Mouse (Mus musculus) T-helper 1 cell (primary cell): ENCODE results near the gene Kifc5b.
"Not testable (repeated sequence)": the region's sequence is repeated elsewhere in the genome, so short reads cannot be mapped to it uniquely, and the experiment has no call there.

ENCODE experiments used
- in situ Hi-C: fragments of 300-600 bp; cut with MboI, MseI; formaldehyde crosslinking; loops from one replicate; pipeline ENCODE4 v1.15.1; 2025; ENCODE audit warnings: high pct_unique_total_duplicates

The Kifc5b gene

GRCm38 (mm10) chr17:26917560-26917959, 669 bp downstream of the Kifc5b start:
- in situ Hi-C loops: not testable (repeated sequence)

- in situ Hi-C loops: no loop called here
These were observed 1.5 kb downstream of the Kifc5b start for GRCm38 (mm10) chr17:26918343-26918742.

DNA sequence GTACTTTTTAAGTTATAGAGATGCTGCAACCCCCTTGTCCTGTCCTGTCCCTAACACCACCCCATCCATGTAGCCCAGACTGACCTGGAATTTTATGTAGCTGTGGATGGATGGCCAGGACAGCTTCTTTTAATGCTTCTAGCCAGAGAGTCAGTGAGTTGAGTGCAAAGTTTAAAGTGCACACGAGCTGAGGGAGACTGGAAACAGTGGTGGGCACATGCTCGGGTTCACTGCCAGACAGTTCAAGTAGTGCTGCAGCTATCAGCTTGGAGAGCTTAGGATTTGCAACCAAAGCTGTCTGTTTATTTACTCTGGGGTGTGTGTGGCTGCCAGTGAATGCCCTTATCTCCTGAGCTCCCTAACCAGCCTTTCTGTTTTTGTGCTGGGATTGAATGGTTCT, 2.6 kb downstream of the Kifc5b start:
- in situ Hi-C loops: not testable (repeated sequence)

DNA sequence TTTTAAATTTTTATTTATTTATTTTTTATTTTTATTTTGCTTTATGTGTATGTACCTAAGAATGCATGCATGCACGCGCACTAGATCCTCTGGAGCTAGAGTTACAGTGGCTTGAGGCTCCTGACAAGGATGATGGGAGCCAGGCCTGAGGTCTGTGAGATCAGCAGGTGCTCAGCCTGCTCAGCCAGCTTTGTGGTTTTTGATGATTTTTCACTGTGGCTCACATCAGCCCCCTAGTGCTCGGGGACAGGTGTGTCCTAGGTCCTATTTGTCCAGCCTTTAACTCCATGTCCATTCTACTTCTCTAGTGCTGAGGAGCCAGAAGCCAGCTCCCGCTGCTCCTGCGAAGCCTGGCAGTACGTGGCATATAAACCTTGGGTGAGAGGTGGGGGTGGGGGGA, 5.5 kb downstream of the Kifc5b start:
- in situ Hi-C loops: not testable (repeated sequence)

DNA sequence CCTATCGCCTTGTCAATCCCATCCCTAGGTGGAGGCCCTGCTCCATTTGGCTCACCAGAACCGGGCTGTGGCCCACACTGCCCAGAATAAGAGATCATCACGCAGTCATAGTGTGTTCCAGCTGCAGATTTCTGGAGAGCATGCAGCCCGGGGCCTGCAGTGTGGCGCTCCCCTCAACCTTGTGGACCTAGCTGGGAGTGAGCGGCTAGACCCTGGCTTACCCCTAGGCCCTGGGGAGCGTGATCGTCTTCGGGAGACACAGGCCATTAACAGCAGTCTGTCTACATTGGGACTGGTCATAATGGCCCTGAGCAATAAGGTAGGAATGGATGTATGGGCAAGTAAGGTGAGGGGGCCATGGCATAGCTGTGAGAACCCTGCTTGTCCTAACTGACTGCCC, 8.5 kb downstream of the Kifc5b start:
- in situ Hi-C loops: not testable (repeated sequence)

GRCm38 (mm10) chr17:26931795-26932194, 14.9 kb downstream of the Kifc5b start:
- in situ Hi-C loops: not testable (repeated sequence)

- in situ Hi-C loops: no loop called here
These were observed 16.0 kb downstream of the Kifc5b start, which contains the start of gene Phf1 for GRCm38 (mm10) chr17:26932839-26933398. Phf1 (plus strand) TSS chr17:26933052.

GRCm38 (mm10) chr17:26933419-26933818, 16.5 kb downstream of the Kifc5b start:
- in situ Hi-C loops: no loop called here

GRCm38 (mm10) chr17:26933885-26934827, 17.3 kb downstream of the Kifc5b start:
- in situ Hi-C loops: no loop called here

- in situ Hi-C loops: no loop called here
These were observed 18.1 kb downstream of the Kifc5b start for GRCm38 (mm10) chr17:26935027-26935426.

GRCm38 (mm10) chr17:26936453-26936852, 19.6 kb downstream of the Kifc5b start:
- in situ Hi-C loops: no loop called here

GRCm38 (mm10) chr17:26936921-26937695, 20.2 kb downstream of the Kifc5b start:
- in situ Hi-C loops: no loop called here

DNA sequence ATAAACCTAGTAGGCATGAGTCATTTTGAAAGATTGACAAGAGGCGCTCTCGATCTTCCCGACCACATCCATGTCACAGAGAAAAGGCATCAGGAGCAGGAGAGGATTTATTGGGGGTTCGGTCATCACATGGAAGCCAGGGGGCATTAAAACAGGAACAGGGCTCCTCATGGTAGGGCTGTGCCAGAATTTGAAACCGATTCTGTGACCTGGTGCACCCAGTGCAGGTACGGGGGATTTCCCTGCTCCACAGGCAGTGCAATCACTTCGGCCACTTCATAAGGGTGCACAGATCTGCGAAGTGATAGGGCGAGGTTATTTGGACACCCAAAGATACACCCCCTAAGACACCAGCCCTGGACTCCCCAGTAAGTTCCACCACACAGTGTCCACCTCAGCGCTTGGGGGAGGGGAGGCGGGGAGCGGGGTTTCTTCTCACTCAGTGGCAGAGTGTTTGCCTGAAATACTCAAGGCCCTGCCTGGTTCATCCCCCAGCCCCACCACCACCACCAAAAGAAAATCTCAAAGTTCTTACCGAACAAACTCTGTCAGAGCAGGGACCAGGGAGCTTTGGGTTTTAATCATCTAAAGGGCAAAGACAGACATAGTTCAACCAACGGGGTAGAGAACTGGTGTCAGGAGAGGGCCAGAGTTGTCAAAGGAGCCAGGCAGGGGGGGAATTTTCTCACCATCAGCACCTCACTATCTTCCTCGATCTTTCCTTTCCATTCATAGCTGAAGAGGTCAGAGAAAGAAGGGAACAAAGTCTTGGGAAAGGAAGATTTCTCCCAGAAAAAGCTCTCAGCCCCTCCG, 21.2 kb downstream of the Kifc5b start:
- in situ Hi-C loops: no loop called here

DNA sequence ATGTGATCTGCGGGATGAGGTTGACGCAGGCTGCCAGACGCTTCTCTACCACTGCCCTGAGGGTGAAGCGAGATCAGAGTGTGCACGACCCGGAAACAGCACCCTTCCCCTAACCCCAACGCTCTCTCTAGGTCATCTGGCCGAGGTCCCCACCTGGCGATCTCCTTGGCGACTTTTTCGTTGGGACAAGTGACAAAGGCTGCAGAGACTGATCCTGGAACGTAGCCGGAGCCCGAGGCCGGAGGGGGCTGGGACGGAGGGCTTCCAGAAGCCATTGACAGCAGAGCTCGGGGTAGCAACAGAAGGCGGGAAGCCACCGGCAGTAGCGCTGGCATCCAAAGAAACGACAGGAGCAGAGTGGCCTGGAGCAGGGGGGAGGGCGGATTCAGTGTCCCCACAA, 21.8 kb downstream of the Kifc5b start:
- in situ Hi-C loops: no loop called here

DNA sequence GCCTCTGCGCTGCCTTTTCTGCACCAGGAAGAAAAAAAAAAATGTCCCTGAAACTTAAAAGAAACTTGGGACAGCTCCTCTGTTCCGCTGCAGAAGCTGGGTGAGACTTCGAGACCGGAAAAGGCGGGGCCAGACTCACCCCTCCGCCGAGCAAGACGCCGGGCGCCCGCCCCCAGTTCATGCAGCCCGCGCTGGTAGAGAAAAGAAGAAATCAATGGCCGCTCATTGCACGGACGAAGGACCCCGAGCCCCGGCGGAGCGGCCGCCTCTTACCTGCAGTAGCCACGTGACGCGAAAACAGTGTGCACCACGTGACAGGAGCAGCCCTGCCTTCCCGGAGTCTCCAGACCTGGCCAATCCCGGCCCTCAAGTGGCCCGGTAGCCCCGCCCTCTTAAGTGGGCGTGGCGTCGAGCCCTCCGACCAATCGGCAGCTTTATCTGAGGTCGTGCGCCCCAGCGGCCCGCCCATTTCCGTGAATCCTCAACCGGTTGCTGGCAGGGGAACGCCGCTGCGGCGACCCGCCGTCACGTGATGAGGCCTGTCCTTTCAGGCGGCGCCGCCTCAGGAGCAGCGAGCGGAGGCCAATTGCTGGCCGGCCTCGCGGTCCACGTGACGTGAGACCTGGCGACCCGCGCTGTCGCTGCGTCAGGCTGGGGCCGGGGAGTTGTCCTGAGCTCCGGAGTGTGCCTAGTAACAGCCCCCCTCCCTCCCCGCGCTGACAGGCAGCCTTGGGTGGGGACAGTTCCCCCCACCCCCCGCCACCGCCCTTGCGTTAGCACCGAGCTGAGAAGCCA, 22.5 kb downstream of the Kifc5b start, which contains the start of gene Cuta:
Gene Cuta, minus strand, starts transcription at position 392 of the 795 bp plus-strand sequence.
- in situ Hi-C loops: no loop called here

GRCm38 (mm10) chr17:26939973-26940300, 23.0 kb downstream of the Kifc5b start:
- in situ Hi-C loops: loop anchor here (10.0 kb wide), 1 partner anchor 1755 kb away; the partner anchor contains the start of genes BC003965 and Unkl

DNA sequence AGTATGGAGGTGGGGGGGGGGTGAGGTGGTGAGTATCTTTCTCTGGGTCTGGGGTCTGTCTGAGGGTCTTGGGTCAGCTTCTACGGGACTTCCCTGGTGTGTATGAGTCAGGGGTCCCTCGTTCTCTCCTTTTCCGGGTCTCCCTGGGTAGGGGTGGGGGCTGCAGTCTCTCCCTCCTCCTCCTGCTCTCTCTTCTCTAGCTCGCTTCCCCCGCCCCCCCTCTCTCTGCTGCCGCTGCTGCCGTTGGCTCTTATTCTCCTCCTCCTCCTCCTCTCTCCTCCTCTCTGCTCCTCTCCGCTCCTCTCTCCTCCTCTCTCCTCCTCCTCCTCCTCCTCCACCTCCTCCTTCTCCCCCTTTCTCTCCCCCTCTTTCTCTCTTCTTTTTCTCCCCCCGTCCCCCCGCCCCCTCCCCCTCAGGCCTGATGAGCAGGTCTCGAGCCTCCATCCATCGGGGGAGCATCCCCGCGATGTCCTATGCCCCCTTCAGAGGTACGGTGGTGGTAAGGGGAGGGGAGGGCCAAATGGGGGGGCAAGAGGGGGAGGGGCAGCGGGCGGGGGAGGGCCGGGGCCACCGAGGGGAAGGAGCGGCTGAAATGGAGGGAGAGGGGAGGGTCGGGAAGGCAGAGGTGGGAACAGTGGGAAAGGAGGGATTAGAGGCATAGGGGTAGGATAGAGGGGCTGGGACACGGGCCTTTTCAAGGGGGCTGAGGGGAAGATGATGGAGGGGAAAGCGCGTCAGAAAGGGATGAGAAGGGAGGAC, 24.3 kb downstream of the Kifc5b start, which contains the start of gene Syngap1:
Gene Syngap1, plus strand, starts transcription at position 223 of the 759 bp plus-strand sequence.
- in situ Hi-C loops: loop anchor here (10.0 kb wide), 1 partner anchor 1756 kb away; the partner anchor contains the start of genes BC003965 and Unkl

DNA sequence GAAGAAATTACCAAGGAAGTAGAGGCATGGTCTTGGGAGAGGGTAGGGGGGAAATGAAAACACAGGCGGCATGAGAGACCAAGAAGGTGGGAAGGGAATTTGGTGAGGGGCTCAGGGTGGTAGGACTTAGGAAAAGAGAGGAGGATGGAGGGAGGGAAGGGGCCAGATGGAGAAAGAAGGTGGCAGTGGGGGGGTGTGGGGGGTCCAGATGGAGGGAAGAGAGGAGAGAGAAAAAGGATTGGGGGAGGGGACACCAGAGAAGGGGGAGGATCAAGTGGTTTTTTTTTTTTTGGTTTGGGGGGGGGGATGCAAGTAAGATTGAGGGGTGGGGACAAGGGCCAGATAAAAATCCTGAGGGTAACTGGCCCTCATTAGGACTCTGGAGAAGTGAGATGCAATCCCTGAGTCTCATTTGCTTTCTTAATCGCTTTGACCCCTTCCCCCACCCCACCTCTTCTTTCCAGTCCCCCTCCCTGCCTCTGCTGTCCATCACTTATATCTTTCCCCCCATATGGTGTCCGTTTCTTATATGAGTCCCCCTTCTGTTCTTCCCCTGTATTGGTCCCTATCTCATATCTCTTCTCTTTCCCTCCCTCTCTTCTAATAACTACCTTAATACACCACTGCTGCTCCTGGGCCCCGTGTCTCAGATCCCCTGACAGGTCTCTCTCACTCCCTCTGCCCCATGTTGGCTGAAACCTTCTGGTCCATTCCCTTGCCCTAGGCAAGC, 25.1 kb downstream of the Kifc5b start:
- in situ Hi-C loops: loop anchor here (10.0 kb wide), 1 partner anchor 1757 kb away; the partner anchor contains the start of genes BC003965 and Unkl
